Mouse (Mus musculus): Measurements from ENCODE around the gene Igfbp3. TPM values are rescaled to one million over a fixed set of nuclear protein-coding genes. Genes with fewer than 3 reads are reported as not detected.

Gene Igfbp3
- polyA plus RNA-seq, 1 experiment = 300 TPM

DNA sequence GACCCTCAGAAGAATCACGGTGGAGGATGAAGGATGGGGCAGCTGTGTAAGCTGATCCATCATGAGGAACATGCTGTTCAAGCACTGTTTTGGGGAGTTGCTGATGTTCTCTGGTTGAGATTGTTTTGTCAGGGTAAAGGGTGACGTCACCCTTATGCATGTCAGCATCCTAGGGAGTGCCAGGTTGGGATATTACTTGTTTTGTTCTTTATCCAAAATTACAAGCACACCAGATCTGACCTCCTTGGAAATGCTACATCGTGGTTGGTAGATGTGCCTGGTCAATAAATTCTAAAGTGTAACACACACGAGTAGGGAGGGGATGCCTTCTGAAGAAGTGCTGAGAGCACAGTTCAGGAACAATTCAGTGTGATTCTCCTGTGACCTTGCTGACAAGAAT, 57.3 kb downstream of the Igfbp3 start:
- H3K36me3 ChIP-seq (ENCODE audit: control insufficient read depth, insufficient read depth, low read length) = no peaks in the 10 kb centered on the region
- no peak for TF ChIP-seq POLR2A (IDR thresholded peaks at IDR 0.05; ENCODE audit: low read depth, low read length)
- no peak for TF ChIP-seq CTCF (conservative IDR thresholded peaks at IDR 0.05; ENCODE audit: insufficient read depth, insufficient read length, low read depth, low read length)
- H3K4me3 ChIP-seq (ENCODE audit: insufficient read depth, low read depth, low read length) = no peak overlapping the region
- peaks cover 22% of the 10 kb centered on the region for H3K4me1 ChIP-seq (ENCODE audit: control insufficient read depth, insufficient read depth, low read length)
- DNase-seq = no peak
- no peak overlapping the region for H3K27ac ChIP-seq (ENCODE audit: insufficient read depth, low read depth, low read length)
- 38% methylated on average over 4 of the region's 4 CpGs for WGBS
- no peaks in the 10 kb centered on the region for H3K27me3 ChIP-seq (replicated peaks; ENCODE audit: control insufficient read depth, insufficient read depth, low read length)

Other genes with a start within 250 kb of the Igfbp3 start
- gene Adcy1, start 150.4 kb downstream of the Igfbp3 start, polyA plus RNA-seq (2012; rRNA removed) = 3.7 and 4.2 TPM in 2 replicates
- gene Gm11985, start 25.4 kb downstream of the Igfbp3 start, polyA plus RNA-seq (2012; rRNA removed) = not detected in 2 replicates
- gene Igfbp1, start 16.1 kb downstream of the Igfbp3 start, polyA plus RNA-seq (2012; rRNA removed) = 28.0 and 37.5 TPM in 2 replicates

Data from kidney, adult 2 months (tissue).